Mouse (Mus musculus) C2C12 (cell line): ENCODE results near the gene Lamc2. TPM values are rescaled to one million over a fixed set of nuclear protein-coding genes. Genes with fewer than 3 reads are reported as not detected.

Source experiments
- H3K27me3 ChIP-seq: one replicate; pipeline ENCODE4 v1.6.1; 2011; ENCODE audit not compliant: control insufficient read depth, insufficient read depth, insufficient read length
- H3K36me3 ChIP-seq: one replicate; pipeline ENCODE4 v1.6.1; 2011; ENCODE audit not compliant: control insufficient read depth, insufficient read depth
- H3K4me3 ChIP-seq: one replicate; pipeline ENCODE4 v1.5.1; 2011; ENCODE audit warnings: mild to moderate bottlenecking, control low read depth; ENCODE audit not compliant: poor library complexity, insufficient read depth, severe bottlenecking
- H3K79me2 ChIP-seq: one replicate; pipeline ENCODE4 v1.6.1; 2011; ENCODE audit not compliant: control insufficient read depth, insufficient read depth
- H3K79me3 ChIP-seq: one replicate; pipeline ENCODE4 v1.6.1; 2011; ENCODE audit warnings: low read depth, control low read depth
- H3ac ChIP-seq: one replicate; pipeline ENCODE3; 2011; ENCODE audit warnings: low read depth; ENCODE audit not compliant: control insufficient read depth, insufficient read length
- CEBPB ChIP-seq: IDR thresholded peaks from one replicate; pipeline ENCODE4 v1.6.1; 2011; ENCODE audit warnings: low read depth, mild to moderate bottlenecking, control low read depth, moderate library complexity
- CTCF ChIP-seq: IDR thresholded peaks from one replicate; pipeline ENCODE4 v1.5.1; 2011; ENCODE audit not compliant: control insufficient read depth, insufficient read depth, insufficient read length
- FOSL1 ChIP-seq: IDR thresholded peaks from one replicate; pipeline ENCODE4 v1.8.0; 2011; ENCODE audit warnings: mild to moderate bottlenecking, low read length; ENCODE audit not compliant: poor library complexity, insufficient read depth, severe bottlenecking
- MAX ChIP-seq: IDR thresholded peaks from one replicate; pipeline ENCODE4 v1.6.1; 2011; ENCODE audit warnings: mild to moderate bottlenecking, control low read depth
- MYOD1 ChIP-seq: IDR thresholded peaks from one replicate; pipeline ENCODE4 v1.6.1; 2011; ENCODE audit warnings: low read depth; ENCODE audit not compliant: control insufficient read depth, insufficient read length
- MYOG ChIP-seq: IDR thresholded peaks from one replicate; pipeline ENCODE4 v1.6.1; 2011; ENCODE audit not compliant: control insufficient read depth, insufficient read length; ENCODE audit errors: extremely low read depth
- USF1 ChIP-seq: IDR thresholded peaks from one replicate; pipeline ENCODE4 v1.6.1; 2011; ENCODE audit warnings: low read depth, mild to moderate bottlenecking, control low read depth, moderate library complexity
- polyA plus RNA-seq: library from polyadenylated mRNA; unstranded; fragments of >200 nt; fragmentation: generic; extraction: Trizol; gene quantifications from one replicate; pipeline ENCODE4 v1.2.1, GENCODE M21; 2012; ENCODE audit warnings: missing spikeins

Gene Lamc2
- polyA plus RNA-seq, 1 experiment = 5.4 TPM

DNA sequence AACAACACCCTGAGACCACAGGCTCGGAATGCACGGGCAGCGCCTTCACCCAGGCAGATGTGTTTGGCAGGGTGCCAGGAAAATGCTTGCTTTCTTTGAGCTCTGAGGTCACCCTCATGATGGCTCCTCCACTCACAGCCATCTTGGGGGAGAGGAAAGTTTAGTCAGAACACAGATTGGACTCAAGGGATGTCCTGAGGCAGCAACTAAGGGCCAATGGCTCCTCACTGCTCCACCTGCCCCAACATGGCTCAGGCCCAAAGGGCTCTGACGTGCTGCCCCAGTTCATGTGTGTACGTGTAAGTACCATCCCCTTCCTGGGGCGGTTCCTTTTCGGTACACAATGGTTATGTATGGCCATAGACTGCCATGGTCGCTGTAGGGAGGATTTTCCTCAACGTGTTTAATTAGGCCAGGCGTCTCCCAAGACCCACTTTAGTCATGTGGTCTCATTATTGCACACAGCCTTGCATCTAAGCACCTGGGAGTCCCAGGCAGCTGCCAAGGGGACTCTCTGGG, 32.6 kb downstream of the Lamc2 start:
- Histone ChIP-seq H3K27me3 (no peaks in the 10 kb centered on the region), H3K79me2 (no peaks in the 10 kb centered on the region), H3K79me3 (no peaks in the 10 kb centered on the region), H3K36me3 (no peaks in the 10 kb centered on the region), H3ac (no peak overlapping the region), H3K4me3 (no peak overlapping the region)
- TF ChIP-seq CEBPB = no peak

DNA sequence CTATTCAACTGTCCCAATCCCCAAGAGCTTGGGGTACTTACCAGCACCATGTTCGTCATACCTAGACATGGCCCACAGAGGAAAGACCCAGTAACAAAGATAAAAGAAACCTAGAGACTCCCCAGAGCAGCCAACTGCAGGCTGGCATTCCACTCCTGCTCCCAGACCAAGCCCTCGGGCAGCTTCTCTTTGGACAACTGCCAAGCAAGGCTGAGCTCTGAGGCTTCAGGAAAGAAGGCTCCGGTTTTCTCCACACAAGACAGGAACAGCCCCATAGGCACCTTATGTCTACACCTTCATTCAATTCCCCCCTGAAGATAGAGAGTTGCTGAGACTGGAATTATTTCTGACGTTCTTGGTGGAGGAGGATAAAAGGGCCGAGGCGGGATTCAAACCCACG, 33.7 kb downstream of the Lamc2 start:
- no peaks in the 10 kb centered on the region for H3K27me3 ChIP-seq
- no peaks in the 10 kb centered on the region for H3K36me3 ChIP-seq
- no peak overlapping the region for H3K4me3 ChIP-seq
- no peak for TF ChIP-seq FOSL1
- TF ChIP-seq USF1 = no peak
- no peak overlapping the region for H3ac ChIP-seq
- no peaks in the 10 kb centered on the region for H3K79me2 ChIP-seq
- H3K79me3 ChIP-seq = no peaks in the 10 kb centered on the region

DNA sequence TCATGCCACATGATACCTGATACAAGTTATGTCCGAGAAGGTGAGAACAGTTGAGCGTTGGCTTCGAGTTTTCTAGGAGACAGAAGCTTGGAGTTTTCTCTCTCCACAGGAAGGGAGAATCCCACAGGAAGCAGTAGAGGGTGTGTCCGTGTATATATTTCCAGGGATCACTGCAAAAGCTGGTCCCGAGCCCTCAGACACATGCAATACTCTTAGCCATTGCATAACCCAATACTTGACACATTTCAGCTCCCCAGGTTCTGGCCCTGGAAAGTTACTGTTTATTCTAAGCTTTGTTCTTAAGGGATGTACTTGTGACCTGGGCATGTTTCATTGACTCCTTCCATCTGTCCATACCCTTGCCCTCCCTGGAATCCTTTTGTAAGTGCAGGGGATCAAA, 40.5 kb downstream of the Lamc2 start:
- H3ac ChIP-seq = no peak overlapping the region
- no peaks in the 10 kb centered on the region for H3K79me3 ChIP-seq
- H3K4me3 ChIP-seq = no peak overlapping the region
- H3K27me3 ChIP-seq = no peaks in the 10 kb centered on the region
- no peak for TF ChIP-seq USF1
- TF ChIP-seq CEBPB = no peak
- no peak for TF ChIP-seq MAX
- no peak for TF ChIP-seq FOSL1
- TF ChIP-seq CTCF = no peak
- TF ChIP-seq MYOG = no peak
- TF ChIP-seq MYOD1 = no peak
- H3K79me2 ChIP-seq = no peaks in the 10 kb centered on the region
- H3K36me3 ChIP-seq = no peaks in the 10 kb centered on the region

DNA sequence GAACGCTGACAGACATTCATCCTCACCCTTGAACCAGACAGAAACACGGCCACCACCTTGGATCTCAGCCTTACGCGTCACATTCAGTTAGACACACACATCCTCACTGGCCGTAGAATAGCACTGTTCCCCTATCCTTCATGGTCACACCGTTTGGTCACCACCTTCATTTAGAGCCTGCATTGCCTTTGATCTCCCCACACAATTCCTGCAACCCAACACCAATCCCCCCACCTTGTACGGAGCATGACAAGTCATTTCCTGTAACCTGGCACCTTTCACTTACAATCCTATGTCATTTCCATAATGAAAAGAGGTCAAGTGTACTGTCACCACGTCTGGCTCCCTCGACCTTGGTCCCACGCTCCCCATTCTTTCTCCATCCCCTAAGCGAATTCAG, 42.2 kb downstream of the Lamc2 start:
- Histone ChIP-seq H3ac (no peak overlapping the region), H3K36me3 (no peaks in the 10 kb centered on the region), H3K79me3 (no peaks in the 10 kb centered on the region), H3K4me3 (no peak overlapping the region), H3K79me2 (no peaks in the 10 kb centered on the region), H3K27me3 (no peaks in the 10 kb centered on the region)
- no peak for TF ChIP-seq USF1
- no peak for TF ChIP-seq MAX
- no peak for TF ChIP-seq CEBPB
- no peak for TF ChIP-seq CTCF
- TF ChIP-seq MYOD1 = no peak
- no peak for TF ChIP-seq MYOG
- TF ChIP-seq FOSL1 = no peak

DNA sequence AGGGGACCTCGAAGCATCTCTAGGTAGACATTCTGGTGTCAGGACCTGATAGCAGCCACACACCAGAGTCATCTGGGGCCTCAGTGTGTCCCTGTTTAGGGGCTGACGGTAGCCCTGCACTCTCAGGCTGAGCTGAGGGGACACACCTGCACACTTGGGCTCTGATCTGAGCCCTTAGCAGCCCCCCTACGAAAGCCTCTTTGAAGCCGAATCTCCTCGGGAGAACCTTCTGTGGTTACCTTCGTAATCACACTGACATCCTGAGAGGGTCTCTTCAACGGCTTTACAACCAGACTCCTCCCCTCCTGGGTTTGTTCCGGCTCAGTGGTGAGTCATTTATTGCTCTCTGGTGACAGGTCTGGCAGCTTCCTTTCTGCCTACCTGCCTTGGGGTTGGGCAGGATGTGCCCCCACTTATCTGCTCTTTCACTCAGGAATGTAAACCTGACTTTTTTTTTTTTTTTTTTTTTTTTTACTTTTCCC, 45.5 kb downstream of the Lamc2 start:
- no peaks in the 10 kb centered on the region for H3K36me3 ChIP-seq
- no peaks in the 10 kb centered on the region for H3K79me2 ChIP-seq
- no peaks in the 10 kb centered on the region for H3K79me3 ChIP-seq
- no peak overlapping the region for H3K4me3 ChIP-seq
- H3K27me3 ChIP-seq = no peaks in the 10 kb centered on the region
- no peak for TF ChIP-seq CEBPB
- no peak for TF ChIP-seq MAX
- no peak for TF ChIP-seq MYOD1
- TF ChIP-seq FOSL1 = no peak
- no peak for TF ChIP-seq MYOG
- no peak overlapping the region for H3ac ChIP-seq

DNA sequence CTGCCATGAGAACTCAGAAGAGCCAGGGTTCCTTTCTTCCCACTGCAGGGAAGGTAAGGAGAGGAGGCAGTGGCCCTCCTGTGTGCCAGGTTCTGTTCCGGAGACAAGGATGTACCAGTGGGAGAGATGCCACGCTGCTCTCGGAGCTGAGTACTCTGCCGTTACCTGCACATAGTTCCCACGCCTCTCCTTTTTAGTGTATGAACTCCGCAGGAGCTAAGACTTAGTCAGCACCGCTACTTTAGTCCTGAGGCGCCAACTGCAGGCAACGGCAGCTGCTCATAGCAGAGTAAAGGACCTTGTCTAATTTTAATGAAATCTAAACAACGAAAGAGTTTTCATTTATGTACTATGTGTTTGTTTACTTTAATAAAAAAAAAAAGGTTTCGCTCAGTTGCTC, 46.0 kb downstream of the Lamc2 start:
- TF ChIP-seq USF1 = no peak
- no peak for TF ChIP-seq MYOG
- TF ChIP-seq MYOD1 = no peak
- no peak for TF ChIP-seq CTCF
- no peak for TF ChIP-seq CEBPB
- TF ChIP-seq MAX = no peak
- TF ChIP-seq FOSL1 = no peak
- Histone ChIP-seq H3ac (no peak overlapping the region), H3K27me3 (no peaks in the 10 kb centered on the region), H3K79me3 (no peaks in the 10 kb centered on the region), H3K4me3 (no peak overlapping the region), H3K79me2 (no peaks in the 10 kb centered on the region), H3K36me3 (no peaks in the 10 kb centered on the region)
